Mouse (Mus musculus) T-helper 2 cell (primary cell): ENCODE measurements around the gene 4921504E06Rik.

ENCODE experiments used
- in situ Hi-C: fragments of 300-600 bp; cut with MboI, MseI; formaldehyde crosslinking; loops from one replicate; pipeline ENCODE4 v1.15.1; 2025; ENCODE audit warnings: high pct_unique_total_duplicates

Gene 4921504E06Rik

DNA sequence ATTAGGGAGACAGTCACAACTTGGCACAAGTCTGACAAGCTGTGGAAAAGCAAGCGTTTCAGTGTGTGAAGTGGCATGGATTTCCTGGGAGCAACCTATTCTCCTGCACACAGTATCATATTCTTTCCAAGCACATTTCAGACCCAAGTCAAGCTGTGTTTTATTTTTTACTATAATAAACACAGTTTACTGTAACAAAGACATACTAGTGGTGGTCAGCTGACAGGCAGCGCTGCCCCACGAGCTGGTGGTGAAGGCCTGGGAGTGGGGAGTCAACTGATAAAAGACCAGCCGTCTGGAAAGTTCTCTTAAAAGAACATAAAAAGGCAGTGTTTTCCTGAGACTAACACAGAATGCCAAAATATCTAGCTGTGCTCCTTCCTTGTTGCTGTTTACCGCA lies 42.7 kb downstream of the 4921504E06Rik start:
- in situ Hi-C loops, result no loop called here

DNA sequence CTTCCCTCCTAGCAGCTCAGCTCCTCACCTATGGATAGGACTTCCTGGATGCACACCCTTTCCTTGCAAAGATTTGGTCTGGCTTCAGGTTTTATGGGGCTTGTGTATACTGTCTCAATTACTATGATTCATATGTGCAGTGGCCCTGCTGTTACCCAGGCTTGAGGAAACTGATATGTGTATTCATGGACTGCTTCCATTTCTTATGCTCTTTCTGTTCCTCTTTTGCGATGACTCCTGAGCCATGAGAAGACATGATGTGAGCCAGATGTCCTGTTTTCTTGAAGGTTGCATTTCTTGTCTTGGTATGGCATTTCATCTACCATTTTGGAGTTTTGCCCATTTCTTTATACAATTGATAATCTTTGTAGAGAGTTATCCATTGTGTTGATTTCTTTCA lies 48.0 kb downstream of the 4921504E06Rik start:
- in situ Hi-C loops, result no loop called here

DNA sequence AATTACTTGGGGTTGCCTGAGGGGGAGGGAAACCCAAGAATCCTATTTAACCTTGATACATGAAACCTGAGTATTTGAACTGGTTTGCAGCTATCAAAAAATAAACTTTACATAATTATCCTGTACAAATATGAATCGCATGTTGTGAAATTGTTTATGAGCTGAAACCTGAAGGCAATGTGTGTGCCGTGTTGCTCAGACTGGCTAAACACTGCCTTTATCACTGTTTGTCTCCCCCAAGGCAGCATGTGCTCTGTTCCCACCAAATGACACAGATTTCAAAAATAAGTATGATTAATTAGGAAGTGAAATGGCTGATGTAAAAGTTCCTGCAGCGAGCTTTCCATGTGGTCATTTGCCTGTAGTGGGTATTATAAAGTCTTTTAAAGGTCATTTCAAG lies 63.5 kb downstream of the 4921504E06Rik start:
- in situ Hi-C loops, result no loop called here

DNA sequence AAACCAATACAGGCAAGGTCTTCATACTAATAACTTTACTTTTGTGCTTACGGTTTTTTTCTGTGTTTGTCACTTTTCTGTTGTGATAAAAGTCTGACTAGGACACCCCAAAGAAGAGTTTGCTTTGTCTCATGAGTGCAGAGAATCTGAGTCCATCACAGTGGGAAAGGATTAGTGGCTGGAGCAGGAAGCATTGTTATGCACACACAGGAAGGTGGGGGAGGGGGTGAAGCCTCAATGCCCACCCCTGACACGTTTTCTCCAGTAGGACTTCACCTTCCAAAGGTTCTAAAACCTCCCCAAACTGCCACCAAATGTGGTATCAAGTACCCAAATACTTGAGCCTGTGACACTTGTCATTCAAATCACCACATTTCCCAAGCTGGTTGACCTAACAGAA lies 91.8 kb downstream of the 4921504E06Rik start:
- in situ Hi-C loops, result no loop called here

DNA sequence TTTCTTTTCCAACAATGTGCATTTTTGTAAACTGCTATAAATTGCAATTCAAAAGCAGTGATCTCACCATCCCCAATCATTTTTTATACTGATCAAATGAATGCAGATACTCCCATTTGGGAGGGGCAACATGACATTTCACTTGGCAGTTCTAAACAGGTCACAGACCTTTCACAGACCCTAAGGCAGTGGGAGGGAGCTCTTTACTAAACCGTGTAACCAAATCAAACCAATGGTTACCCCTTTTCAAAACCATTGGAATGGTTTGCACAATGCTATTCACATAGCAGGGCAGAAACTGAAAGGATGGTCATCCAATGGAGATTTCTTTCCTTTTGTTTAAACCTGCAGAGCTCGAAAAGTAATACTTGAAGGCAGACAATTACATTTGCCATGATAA lies 94.9 kb downstream of the 4921504E06Rik start:
- in situ Hi-C loops, result loop anchor here (10.0 kb wide), 1 partner anchor 1924 kb away; no protein-coding TSS in a partner anchor

DNA sequence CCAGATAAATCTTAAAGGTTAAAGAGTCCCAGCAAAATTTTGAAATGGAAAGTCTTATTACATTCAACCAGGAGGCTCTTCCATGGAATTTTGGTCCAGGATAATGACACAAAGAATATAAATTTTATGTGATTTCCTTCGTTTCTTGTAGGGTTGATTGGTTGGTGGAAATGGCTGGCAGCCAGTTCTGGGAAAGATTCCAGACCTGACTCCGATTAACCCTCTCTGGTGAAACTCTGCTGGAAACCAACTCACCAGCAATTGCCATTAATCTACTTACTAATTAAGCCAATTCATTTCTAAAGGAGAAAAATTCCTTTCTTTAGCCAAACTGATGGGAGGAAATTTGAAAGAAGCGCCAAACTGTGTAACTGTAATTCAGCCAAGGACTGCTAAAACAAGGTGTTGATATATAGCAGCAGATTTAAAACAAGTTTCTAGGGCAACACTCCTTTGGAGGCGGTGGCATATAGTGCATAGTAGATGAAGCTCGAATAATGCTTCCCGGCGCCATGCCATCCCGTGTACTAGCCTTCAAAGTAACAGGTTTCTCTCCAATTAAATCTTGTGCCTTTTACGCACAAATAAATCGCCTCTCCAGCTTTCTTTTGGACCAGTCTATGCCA lies 97.7 kb downstream of the 4921504E06Rik start:
- in situ Hi-C loops, result loop anchor here (10.0 kb wide), 1 partner anchor 1921 kb away; no protein-coding TSS in a partner anchor

DNA sequence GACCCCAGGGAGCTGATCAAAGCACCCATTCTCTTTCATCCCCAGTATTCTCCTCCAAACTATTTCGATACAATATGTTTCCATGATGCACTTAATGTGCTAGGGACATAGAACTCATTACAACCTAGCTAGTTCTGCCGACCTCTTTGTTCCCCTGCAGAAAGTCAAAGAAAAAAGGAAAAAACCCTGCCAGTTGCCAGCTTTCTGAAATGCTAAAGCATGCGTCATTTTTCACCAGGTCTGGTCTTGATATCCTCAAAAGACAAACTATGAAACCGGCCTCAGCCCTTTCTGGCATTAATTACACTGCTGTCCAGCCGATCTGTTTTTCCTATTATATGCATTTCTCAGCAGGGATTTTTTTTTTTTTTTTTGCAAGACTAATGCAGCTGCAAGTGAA lies 98.5 kb downstream of the 4921504E06Rik start:
- in situ Hi-C loops, result loop anchor here (10.0 kb wide), 1 partner anchor 1920 kb away; no protein-coding TSS in a partner anchor

DNA sequence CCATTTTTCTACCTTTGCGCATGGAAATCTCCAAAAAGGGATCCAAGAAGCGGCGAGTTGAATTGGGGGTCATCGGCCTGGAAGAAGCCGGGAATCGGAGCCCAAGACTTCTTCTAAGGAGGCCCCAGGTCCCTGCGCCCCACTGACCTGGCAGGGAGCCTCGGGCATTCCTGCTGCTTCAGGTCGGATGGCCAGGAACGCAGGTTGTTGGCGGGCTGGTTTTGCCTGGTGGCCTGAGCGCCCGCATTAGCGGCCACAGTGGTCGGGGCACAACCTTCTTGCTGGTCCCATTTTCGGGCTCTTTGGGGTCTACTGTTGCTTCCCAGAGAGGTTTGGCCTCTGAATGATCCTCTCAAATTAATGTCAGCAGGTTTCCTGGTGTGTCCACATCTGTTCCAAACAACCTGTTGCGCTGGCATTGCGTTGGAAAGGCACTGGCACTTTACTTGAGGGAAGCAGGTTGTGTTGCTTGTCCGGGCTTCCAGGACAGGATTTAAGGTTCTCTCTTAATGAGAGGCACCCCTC lies 101.1 kb downstream of the 4921504E06Rik start:
- in situ Hi-C loops, result loop anchor here (10.0 kb wide), 1 partner anchor 1918 kb away; no protein-coding TSS in a partner anchor

DNA sequence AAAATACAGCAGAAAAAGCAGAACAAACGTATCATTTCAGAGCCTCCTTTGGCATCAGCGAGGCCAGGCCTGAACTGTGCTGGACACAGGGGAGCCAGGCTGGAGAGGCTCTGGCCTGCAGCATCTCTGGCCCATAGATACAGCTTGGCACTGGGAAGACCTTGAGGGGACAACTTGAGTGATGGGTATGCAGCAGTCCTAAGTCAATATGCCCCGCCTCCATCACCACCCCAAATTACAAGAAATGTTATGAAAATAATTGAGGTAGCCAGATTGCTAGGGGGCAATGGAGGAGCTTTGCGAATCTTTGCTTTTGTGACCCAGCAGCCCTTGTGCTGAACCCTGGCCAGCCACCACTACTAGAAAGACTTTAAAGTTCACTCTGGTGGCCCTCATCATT lies 104.4 kb downstream of the 4921504E06Rik start:
- in situ Hi-C loops, result no loop called here

DNA sequence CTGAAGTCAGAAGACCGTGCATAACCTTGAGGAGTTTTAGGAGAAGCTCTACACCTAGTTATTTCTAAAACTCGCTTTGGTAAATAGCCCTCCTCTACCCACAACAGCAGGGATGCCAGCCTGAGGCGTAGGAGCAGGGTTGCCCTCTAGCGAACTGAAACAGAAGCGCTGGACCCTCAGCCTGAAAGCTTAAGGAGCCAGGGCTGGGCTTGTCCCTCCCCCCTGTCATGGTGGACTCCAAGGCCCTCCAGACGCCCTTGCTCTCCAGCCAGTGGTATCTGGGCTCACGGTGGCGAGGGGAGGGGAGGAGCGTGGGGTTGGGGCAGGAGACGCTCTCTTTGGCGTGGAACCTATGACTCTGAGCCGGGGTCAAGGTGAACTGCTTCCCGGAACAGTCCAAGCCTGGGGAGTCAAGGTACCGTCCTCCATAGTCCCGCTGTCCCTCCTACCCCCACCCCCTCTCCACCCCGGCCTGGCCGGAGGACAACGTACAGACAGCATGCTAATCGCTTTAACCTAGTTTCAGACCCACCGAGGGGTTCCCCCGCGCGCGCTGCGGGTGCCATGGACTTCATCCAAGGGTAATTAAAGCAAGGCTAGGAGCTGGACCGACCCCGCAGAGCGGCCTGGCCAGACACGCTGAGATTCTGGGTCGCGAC lies 105.5 kb downstream of the 4921504E06Rik start:
- in situ Hi-C loops, result no loop called here

DNA sequence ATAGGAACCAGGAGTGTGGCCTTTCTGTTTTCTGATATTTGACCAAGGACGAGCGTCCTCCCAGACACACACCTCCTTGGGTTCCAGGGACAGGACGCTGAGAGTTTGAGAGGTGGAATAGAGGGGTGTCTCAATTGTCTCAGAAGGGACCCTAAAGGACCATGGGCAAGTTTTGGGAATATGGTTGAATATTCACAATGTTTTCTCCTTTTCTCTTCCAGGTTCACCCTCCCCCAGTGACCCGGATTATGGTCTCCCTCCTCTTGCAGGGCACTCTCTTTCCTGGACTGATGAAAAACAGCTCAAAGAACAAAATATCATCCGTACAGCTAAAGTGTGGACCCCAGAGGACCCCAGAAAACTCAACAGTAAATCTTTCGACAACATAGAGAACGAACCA lies 107.0 kb downstream of the 4921504E06Rik start:
- in situ Hi-C loops, result no loop called here

DNA sequence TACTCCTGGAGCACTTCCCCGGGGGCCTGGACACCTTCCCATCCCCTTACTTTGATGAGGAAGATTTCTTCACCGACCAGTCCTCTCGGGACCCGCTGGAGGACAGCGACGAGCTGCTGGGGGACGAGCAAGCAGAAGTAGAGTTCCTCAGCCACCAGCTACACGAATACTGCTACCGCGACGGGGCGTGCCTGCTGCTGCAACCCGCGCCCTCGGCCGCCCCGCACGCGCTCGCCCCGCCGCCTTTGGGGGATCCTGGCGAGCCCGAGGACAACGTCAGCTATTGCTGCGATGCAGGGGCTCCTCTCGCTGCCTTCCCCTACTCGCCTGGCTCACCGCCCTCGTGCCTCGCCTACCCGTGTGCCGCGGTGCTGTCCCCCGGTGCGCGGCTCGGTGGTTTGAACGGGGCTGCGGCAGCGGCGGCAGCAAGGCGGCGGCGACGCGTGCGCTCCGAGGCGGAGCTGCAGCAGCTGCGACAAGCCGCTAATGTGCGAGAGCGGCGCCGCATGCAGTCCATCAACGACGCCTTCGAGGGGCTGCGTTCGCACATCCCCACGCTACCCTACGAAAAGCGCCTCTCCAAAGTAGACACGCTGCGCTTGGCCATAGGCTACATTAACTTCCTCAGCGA lies 107.7 kb downstream of the 4921504E06Rik start:
- in situ Hi-C loops, result no loop called here

DNA sequence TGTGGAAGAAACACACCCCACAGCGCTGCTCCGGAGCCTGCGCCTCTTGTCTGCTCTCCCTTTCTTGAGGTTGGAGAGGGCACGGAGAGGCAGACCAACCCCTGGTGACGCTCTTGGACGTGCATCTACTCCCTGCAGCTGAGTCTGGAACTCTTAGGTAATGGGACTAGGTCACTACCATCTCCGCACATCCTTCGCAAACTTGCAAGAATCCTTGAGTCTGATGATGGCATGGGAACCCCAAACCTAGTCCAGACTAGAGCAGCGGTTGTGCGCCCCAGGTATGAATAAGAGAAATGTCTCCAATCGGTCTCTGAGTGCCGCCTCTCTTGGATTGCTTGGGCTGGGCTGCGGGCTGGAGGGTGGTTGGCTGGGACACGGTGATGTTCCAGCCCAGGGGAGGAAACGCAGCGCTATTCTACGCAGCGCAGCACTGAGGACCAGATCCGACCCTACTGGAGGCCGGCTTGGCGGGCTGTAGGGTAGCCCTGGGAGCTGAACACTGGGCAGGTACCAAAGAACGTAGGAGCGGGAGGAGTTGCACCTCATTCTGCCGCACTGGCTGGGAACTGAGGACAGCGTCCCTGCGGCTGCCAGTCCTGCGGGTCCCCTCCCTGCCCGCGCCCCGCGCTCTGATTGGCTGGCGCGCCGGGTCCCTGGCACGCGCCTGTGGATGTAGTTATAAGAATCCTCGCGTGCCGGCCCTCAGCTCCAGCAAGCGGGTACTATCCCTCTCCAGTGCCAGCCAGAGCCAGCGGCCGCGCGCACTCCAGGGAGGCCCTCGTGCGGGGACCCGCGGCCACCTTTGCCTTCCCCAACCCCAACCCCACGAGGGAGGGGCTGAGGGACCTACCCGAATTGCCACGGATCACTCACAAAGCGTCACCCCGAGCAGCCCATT lies 108.5 kb downstream of the 4921504E06Rik start, which contains the start of gene Ptf1a:
Ptf1a (plus strand) TSS at position 733 of the 901 bp plus-strand sequence.
- in situ Hi-C loops, result no loop called here

DNA sequence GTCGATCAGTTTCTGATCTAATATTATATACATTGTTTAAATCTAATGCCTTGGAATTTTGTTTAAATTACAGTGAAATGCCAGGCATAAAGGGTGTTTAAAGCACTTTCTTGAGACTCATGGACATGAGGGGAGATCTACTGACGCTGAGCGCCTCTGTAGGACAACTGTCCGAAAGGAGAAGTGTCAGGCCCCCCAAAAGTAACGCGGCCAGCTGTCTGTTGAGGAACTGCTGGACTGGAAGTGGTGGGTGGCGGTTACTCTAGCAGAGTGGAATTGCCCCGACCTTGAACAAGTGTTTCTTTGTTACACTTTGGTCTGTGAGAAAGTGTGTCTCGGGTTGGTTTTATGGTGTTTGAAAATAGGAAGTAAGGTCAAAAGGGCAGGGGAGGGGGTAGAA lies 109.4 kb downstream of the 4921504E06Rik start:
- in situ Hi-C loops, result no loop called here

DNA sequence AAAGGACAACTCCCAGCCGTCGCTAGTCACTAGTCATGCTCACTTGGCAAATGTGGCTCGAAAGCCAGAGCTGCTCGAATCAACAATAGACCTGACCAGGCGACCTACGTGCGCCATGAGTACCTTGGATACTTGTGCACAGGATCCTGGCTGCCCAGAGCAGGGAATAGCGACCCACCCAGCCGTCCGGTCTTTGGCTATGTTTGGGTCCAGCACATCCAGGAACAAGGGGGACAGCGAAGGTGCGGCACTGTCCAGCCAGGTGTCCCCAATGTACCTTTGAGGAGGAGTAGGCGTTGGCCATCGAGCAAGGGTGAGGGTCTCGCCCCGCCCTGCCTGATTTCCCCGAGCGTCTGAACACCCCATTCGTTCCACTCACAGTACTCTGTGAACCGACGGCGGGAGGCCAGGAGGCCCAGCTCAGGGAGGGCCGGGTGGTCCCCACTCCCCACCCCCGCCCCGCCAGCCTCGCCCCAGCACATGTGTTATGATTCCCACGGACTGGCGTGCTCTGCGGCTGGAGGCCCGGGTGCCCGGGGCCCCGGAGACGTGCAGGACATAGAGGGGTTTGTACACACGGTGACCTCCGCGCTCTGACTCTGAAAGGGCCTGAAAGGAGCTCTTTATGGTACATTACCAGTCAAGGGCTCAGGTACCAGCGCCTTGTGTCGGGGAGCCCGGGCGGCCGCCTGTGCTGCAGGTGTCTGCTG lies 121.9 kb downstream of the 4921504E06Rik start:
- in situ Hi-C loops, result loop anchor here (5.0 kb wide), 1 partner anchor 86 kb away; no protein-coding TSS in a partner anchor

DNA sequence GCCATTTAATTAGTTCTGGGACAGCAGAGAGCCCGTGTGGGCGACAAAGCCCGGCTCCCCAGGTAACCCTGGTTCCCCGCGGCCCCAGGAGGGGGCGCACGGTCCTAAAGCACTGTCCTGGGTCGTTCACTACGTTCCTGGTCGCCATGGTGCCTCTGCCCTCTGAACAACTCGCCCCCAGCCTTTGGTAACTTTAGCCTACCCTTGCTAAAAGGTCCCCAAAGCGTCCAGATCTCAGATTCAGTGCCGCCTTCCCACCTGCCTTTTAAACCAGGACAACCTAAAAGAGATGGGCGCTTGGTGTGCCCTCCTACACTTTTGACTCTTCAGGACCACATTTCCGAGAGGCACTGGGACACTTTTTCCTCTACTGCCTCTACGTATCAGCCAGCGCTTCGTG lies 122.5 kb downstream of the 4921504E06Rik start:
- in situ Hi-C loops, result loop anchor here (5.0 kb wide), 1 partner anchor 86 kb away; no protein-coding TSS in a partner anchor

DNA sequence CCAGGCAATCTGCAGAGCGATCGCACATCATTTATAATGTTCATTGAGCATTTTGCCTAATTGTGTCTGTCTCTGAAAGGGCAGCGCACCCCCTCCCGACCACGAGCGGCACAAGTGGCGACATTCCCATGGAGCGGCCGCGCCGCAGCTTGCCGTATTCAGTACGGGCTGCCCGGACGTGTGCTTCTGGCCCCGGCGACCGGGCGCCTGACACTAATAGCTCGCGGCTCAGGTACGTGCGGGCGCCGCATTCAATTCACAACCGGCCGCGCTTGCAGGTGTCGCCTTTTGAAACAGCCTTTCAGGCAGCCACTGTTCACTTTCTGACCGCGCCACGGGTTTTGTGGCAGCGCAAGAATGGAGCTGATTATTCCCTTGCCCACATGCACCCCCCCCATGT lies 123.0 kb downstream of the 4921504E06Rik start:
- in situ Hi-C loops, result loop anchor here (5.0 kb wide), 1 partner anchor 87 kb away; no protein-coding TSS in a partner anchor

DNA sequence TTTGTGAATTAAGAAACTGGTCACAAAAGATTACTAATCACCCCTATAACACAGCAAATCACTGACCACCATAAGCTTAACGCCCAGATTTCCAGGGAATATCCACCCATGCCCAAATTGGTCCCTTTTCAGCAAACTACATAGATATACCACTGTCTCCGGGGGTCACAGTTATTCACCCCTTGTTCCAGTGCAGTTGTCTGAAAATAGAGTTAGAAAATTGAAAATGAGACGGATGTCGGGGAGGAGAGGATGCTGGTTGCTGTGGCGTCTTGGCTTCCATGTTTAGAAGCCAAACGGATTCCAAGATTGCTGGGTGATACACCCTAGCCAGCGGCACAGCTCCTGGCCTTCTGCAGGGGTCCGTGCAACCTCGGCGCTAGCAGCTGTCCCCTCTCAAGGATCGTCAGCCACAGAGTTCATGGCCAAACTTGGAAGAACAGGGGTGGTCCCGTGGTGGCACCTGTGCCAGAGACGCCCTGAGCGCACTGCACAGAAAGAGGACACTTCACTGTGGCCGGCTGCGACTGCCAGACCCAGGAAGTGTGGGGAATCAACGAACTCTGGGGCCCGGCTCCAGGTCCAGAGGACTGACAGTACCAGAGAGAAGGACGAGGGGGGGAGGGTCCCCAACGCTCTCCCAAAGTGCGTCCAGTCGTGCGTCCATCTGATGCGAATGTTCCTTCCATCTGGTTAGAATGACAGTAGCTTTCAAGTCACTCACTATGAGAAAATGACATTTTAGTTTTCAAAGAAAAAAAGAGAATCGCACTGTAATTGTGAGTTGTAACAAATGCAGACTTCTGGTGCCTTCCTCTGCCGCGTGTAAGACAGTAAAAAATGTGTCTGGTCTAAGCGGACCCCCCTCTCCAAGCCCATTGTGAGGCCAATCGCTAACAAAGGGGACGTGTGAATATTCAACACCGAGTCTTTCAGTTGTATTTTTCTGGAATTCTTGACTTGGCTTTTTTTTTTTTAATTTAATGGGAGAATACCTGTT lies 123.7 kb downstream of the 4921504E06Rik start:
- in situ Hi-C loops, result loop anchor here (5.0 kb wide), 1 partner anchor 87 kb away; no protein-coding TSS in a partner anchor

DNA sequence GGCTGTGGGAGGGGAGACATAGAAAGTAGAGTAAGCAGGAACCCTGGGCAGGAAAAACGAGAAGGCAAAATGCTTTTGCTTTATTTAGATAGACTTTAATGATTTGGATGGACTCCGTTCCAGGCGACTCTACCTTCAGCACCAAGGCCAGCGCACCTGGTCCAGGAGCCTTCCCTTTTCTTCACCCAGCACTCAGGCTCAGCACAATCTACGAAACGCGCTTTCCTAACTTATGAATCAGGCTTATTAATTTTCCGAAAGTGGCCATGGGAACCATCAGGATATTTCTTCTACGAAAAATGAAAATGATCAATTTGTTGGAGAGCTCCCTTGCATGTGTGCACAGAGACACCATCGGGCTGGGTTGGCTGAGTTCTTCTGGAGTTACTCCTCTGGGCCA lies 124.7 kb downstream of the 4921504E06Rik start:
- in situ Hi-C loops, result no loop called here
